Mouse (Mus musculus): Measurements from ENCODE around the gene Thumpd1.

Thumpd1 gene

DNA sequence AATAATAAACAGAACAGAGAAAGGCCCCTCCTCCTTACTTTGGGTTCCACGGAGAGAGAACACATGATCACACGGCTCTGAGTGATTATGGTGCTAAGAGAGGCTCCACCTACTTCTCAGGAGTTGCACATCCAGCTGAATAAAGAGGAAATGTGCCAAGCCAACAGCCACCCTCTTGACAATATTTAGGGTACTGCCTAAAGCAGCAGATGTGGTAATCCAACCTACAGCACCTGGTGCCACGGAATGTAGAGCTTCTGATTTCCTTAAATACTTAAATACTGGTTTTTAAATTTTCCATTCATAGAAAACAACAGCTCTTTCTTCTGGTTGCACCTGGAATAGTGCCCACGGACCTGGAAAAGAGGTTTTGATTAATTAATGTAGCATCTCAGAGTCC, 37.9 kb downstream of the Thumpd1 start:
- in situ Hi-C loops (cut with MboI; ENCODE audit: low pct_unique_long_range_greater_than_20kb in 1 of 2, low sequenced_read_pairs in 2 of 2, unreplicated experiment in 1 of 2): no loop called here

- in situ Hi-C loops (cut with MboI; ENCODE audit: low pct_unique_long_range_greater_than_20kb in 1 of 2, low sequenced_read_pairs in 2 of 2, unreplicated experiment in 1 of 2): no loop called here
These were observed 40.5 kb downstream of the Thumpd1 start for GRCm38 (mm10) chr7:119680107-119680506.

GRCm38 (mm10) chr7:119673465-119673864, 47.1 kb downstream of the Thumpd1 start:
- in situ Hi-C loops (cut with MboI; ENCODE audit: low pct_unique_long_range_greater_than_20kb in 1 of 2, low sequenced_read_pairs in 2 of 2, unreplicated experiment in 1 of 2): no loop called here

DNA sequence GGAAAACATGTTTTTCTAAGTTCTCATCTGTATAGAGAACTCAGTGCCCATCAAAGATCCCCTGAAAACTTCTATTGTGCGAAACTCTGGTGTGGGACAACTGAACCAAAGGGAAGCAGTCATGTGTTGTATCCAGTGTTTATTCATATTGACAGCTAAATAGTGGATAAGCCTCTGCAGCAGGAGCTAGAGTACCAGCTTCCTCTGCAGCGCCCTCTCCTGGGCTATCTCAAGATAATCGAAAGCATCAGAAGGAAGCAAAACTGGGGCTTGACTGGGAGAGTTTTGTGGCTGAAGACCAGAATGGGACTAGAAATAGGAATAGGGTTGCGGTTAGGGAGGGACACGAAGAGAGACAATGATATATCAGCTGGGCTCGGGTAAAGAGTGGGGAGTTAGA, 49.7 kb downstream of the Thumpd1 start:
- in situ Hi-C loops (cut with MboI; ENCODE audit: low pct_unique_long_range_greater_than_20kb in 1 of 2, low sequenced_read_pairs in 2 of 2, unreplicated experiment in 1 of 2): no loop called here

- in situ Hi-C loops (cut with MboI; ENCODE audit: low pct_unique_long_range_greater_than_20kb in 1 of 2, low sequenced_read_pairs in 2 of 2, unreplicated experiment in 1 of 2): no loop called here
These were observed 50.2 kb downstream of the Thumpd1 start for GRCm38 (mm10) chr7:119670395-119670794.

GRCm38 (mm10) chr7:119667893-119668292, 52.7 kb downstream of the Thumpd1 start:
- in situ Hi-C loops (cut with MboI; ENCODE audit: low pct_unique_long_range_greater_than_20kb in 1 of 2, low sequenced_read_pairs in 2 of 2, unreplicated experiment in 1 of 2): no loop called here
